Mouse (Mus musculus) hindbrain, embryonic 14.5 days (tissue): ENCODE measurements around the gene Abhd10. TPM values are rescaled to one million over a fixed set of nuclear protein-coding genes. Genes with fewer than 3 reads are reported as not detected.

ENCODE experiments used
- ATAC-seq: fragments of 200-750 bp; cut with Nextera tagmentation; 2 replicates; pipeline ENCODE4 v1.8.0; 2017; ENCODE audit warnings: moderate number of reproducible peaks, mild to moderate bottlenecking, moderate TSS enrichment, moderate library complexity; ENCODE audit not compliant: low FRiP score
- DNase-seq: peaks from one replicate; pipeline ENCODE4 v3.0.0-alpha.2; 2015; ENCODE audit warnings: low spot score
- H3K27ac ChIP-seq: fragments of 300-500 bp; sonication (generic); 2 replicates; pipeline ENCODE4 v1.5.1; 2014; ENCODE audit warnings: mild to moderate bottlenecking, moderate library complexity
- H3K27me3 ChIP-seq: fragments of 300-500 bp; sonication (generic); 2 replicates; pipeline ENCODE4 v1.6.1; 2014; ENCODE audit warnings: mild to moderate bottlenecking, low read length, mixed read lengths; ENCODE audit not compliant: control insufficient read depth, insufficient read depth
- H3K36me3 ChIP-seq: fragments of 300-500 bp; sonication (generic); replicated peaks from 2 replicates; pipeline ENCODE4 v1.6.1; 2014; ENCODE audit not compliant: control insufficient read depth, insufficient read depth
- H3K4me1 ChIP-seq: fragments of 300-500 bp; sonication (generic); replicated peaks from 2 replicates; pipeline ENCODE4 v1.6.1; 2014; ENCODE audit warnings: antibody characterized with exemption, low read length, mixed read lengths; ENCODE audit not compliant: control insufficient read depth, insufficient read depth
- H3K4me2 ChIP-seq: fragments of 300-500 bp; sonication (generic); replicated peaks from 2 replicates; pipeline ENCODE4 v1.6.1; 2014; ENCODE audit warnings: mild to moderate bottlenecking, moderate library complexity
- H3K4me3 ChIP-seq: fragments of 300-500 bp; sonication (generic); replicated peaks from 2 replicates; pipeline ENCODE4 v1.5.1; 2014; ENCODE audit warnings: mild to moderate bottlenecking, low read length
- H3K9ac ChIP-seq: fragments of 300-500 bp; sonication (generic); 2 replicates; pipeline ENCODE4 v1.6.1; 2014
- H3K9me3 ChIP-seq: fragments of 300-500 bp; sonication (generic); 2 replicates; pipeline ENCODE4 v1.6.1; 2016; ENCODE audit warnings: low read length; ENCODE audit not compliant: control insufficient read depth
- WGBS: fragments of 180-500 bp; shearing (Covaris S2); extraction: QIAGEN DNeasy Blood & Tissue Kit; methylation state at CpG from one replicate; pipeline ENCODE4 v1.1.7; 2014; 5-methylcytosine and 5-hydroxymethylcytosine counted together
- polyA plus RNA-seq: library from polyadenylated mRNA; unstranded; fragments of >200 nt; fragmentation: Nextera tagmentation; extraction: Ambion mirVana; gene quantifications from 2 replicates; pipeline ENCODE4 v1.2.1, GENCODE M21; 2014

Abhd10 gene
- polyA plus RNA-seq, 1 experiment from 2014 or later, result 34.7 TPM

GRCm38 (mm10) chr16:45690178-45690577 lies 52.6 kb downstream of the Abhd10 start:
- Histone ChIP-seq H3K4me2 (0 out of 2 replicates have a peak overlapping the region, but pooled peaks have one; percentile 5), H3K27ac (peak overlapping the region; percentile 78), H3K27me3 (no peaks in the 10 kb centered on the region), H3K4me3 (no peak overlapping the region), H3K9ac (no peak overlapping the region), H3K4me1 (peaks cover 19% of the 10 kb centered on the region; the same call in 1 of the 2 replicates), H3K36me3 (no peaks in the 10 kb centered on the region), H3K9me3 (no peaks in the 10 kb centered on the region)
- WGBS, result 3% methylated on average over 4 of the region's 4 CpGs
- DNase-seq (peak; percentile 66), ATAC-seq (peak; percentile 67; the same call in 1 of the 2 replicates)

GRCm38 (mm10) chr16:45686833-45687232 lies 55.9 kb downstream of the Abhd10 start:
- no peak overlapping the region for H3K4me2 ChIP-seq
- H3K36me3 ChIP-seq, result no peaks in the 10 kb centered on the region
- H3K27ac ChIP-seq, result no peak overlapping the region
- peaks cover 15% of the 10 kb centered on the region; the same call in 1 of the 2 replicates for H3K4me1 ChIP-seq
- no peak overlapping the region for H3K9ac ChIP-seq
- H3K9me3 ChIP-seq, result no peaks in the 10 kb centered on the region
- no peak overlapping the region for H3K4me3 ChIP-seq
- WGBS, result 80% methylated on average over 3 of the region's 3 CpGs
- H3K27me3 ChIP-seq, result no peaks in the 10 kb centered on the region
- DNase-seq, result no peak
- ATAC-seq, result no peak

- H3K4me1 ChIP-seq, result peaks cover 11% of the 10 kb centered on the region; the same call in 1 of the 2 replicates
- 65% methylated on average over 3 of the region's 3 CpGs for WGBS
- no peaks in the 10 kb centered on the region for H3K36me3 ChIP-seq
- no peak overlapping the region for H3K4me3 ChIP-seq
- H3K4me2 ChIP-seq, result no peak overlapping the region
- DNase-seq (no peak), ATAC-seq (no peak)
- H3K27me3 ChIP-seq, result no peaks in the 10 kb centered on the region
- H3K27ac ChIP-seq, result no peak overlapping the region
- H3K9me3 ChIP-seq, result no peaks in the 10 kb centered on the region
- no peak overlapping the region for H3K9ac ChIP-seq
Observed at GRCm38 (mm10) chr16:45685295-45685694, 57.5 kb downstream of the Abhd10 start.

- ATAC-seq (0 out of 2 replicates have a peak, but pooled peaks have one; percentile 57), DNase-seq (peak; percentile 80)
- Histone ChIP-seq H3K4me1 (0 out of 2 replicates have a peak, but pooled peaks cover 6% of the 10 kb centered on the region), H3K9ac (no peak overlapping the region), H3K36me3 (no peaks in the 10 kb centered on the region), H3K9me3 (no peaks in the 10 kb centered on the region), H3K4me2 (no peak overlapping the region), H3K27ac (no peak overlapping the region), H3K4me3 (no peak overlapping the region), H3K27me3 (no peaks in the 10 kb centered on the region)
- WGBS, result 14% methylated on average over 8 of the region's 8 CpGs
Observed at GRCm38 (mm10) chr16:45684815-45685214, 57.9 kb downstream of the Abhd10 start.

Other genes starting within 250 kb of the Abhd10 start
- not detected in 2 replicates for gene Gm609, start 250.0 kb downstream of the Abhd10 start, polyA plus RNA-seq
- not detected in 2 replicates for gene Gm17783, start 210.9 kb downstream of the Abhd10 start, polyA plus RNA-seq
- not detected in 2 replicates for gene Slc9c1, start 207.6 kb downstream of the Abhd10 start, polyA plus RNA-seq
- gene Gcsam, start 132.6 kb downstream of the Abhd10 start, polyA plus RNA-seq, result 0.08 TPM in 1 of 2 replicates, not detected in the other
- 0.09 TPM in 1 of 2 replicates, not detected in the other for gene BC016579, start 88.9 kb downstream of the Abhd10 start, polyA plus RNA-seq
- gene Tmprss7, start 49.3 kb downstream of the Abhd10 start, polyA plus RNA-seq, result 0.53 and 0.59 TPM in 2 replicates
- gene Tagln3, start 18.3 kb downstream of the Abhd10 start, polyA plus RNA-seq, result 457 and 485 TPM in 2 replicates
- 6.8 and 7.5 TPM in 2 replicates for gene Phldb2, start 210.6 kb upstream of the Abhd10 start, polyA plus RNA-seq